Mouse (Mus musculus): ENCODE data around the gene Acot1. TPM values are rescaled to one million over a fixed set of nuclear protein-coding genes. Genes with fewer than 3 reads are reported as not detected.
"Not testable (repeated sequence)": the region's sequence is repeated elsewhere in the genome, so short reads cannot be mapped to it uniquely, and the experiment has no call there.

Acot1 gene
- total RNA-seq (2012; rRNA removed) (1.5 and 1.9 TPM in 2 replicates), polyA plus RNA-seq (2012; ENCODE audit: insufficient read depth in 1 of 2, insufficient read length in 2 of 2, low read depth in 1 of 2, low replicate concordance in 2 of 2, missing spikeins in 1 of 2) (10 to 100 TPM in 1 of 2 experiments, not detected in 1; 12.7 TPM)

- H3K4me1 ChIP-seq (ENCODE audit: control insufficient read depth in 1 of 2, insufficient read depth in 2 of 2, low read length in 2 of 2); H3K79me2 ChIP-seq (ENCODE audit: control insufficient read depth, insufficient read depth, low read length, poor library complexity); H3K27ac ChIP-seq (ENCODE audit: control insufficient read depth, low read depth, low read length); H3K9me3 ChIP-seq (replicated peaks; ENCODE audit: insufficient read depth, low read length); H3K27me3 ChIP-seq (ENCODE audit: control insufficient read depth in 1 of 2, insufficient read depth in 2 of 2, low read length in 2 of 2); H3K36me3 ChIP-seq (ENCODE audit: control insufficient read depth in 1 of 2, insufficient read depth in 2 of 2, low read length in 2 of 2): not testable (repeated sequence)
- DNase-seq (ENCODE audit: low read depth, low spot score): peak; percentile 56
- Histone ChIP-seq H3K4me3 (ENCODE audit: control insufficient read depth in 1 of 2, insufficient read depth in 1 of 2, low read depth in 2 of 2, low read length in 2 of 2) (peak within 1 kb of the TSS; percentile 19 to 50; a peak in 3 of 4 replicates), H3K9ac (ENCODE audit: control insufficient read depth, low read depth, low read length, poor library complexity, severe bottlenecking) (peak within 1 kb of the TSS; percentile 29)
Measured at GRCm38 (mm10) chr12:84009171-84009965, at the start of gene Acot1. Acot1 (plus strand) TSS chr12:84009490.

GRCm38 (mm10) chr12:83965235-83965634 lies 44.1 kb upstream of the Acot1 start:
- H3K27me3 ChIP-seq (ENCODE audit: control insufficient read depth in 1 of 2, insufficient read depth in 2 of 2, low read length in 2 of 2): no peaks in the 10 kb centered on the region; a peak in 1 of 4 replicates

GRCm38 (mm10) chr12:83972117-83972516 lies 37.2 kb upstream of the Acot1 start:
- Histone ChIP-seq H3K36me3 (ENCODE audit: control insufficient read depth in 1 of 2, insufficient read depth in 2 of 2, low read length in 2 of 2) (no peaks in the 10 kb centered on the region), H3K27me3 (ENCODE audit: control insufficient read depth in 1 of 2, insufficient read depth in 2 of 2, low read length in 2 of 2) (no peaks in the 10 kb centered on the region), H3K9me3 (replicated peaks; ENCODE audit: insufficient read depth, low read length) (no peaks in the 10 kb centered on the region), H3K4me3 (ENCODE audit: control insufficient read depth in 1 of 2, insufficient read depth in 1 of 2, low read depth in 2 of 2, low read length in 2 of 2) (no peak overlapping the region), H3K79me2 (ENCODE audit: control insufficient read depth, insufficient read depth, low read length, poor library complexity) (no peaks in the 10 kb centered on the region), H3K4me1 (ENCODE audit: control insufficient read depth in 1 of 2, insufficient read depth in 2 of 2, low read length in 2 of 2) (no peaks in the 10 kb centered on the region), H3K27ac (ENCODE audit: control insufficient read depth, low read depth, low read length) (no peak overlapping the region), H3K9ac (ENCODE audit: control insufficient read depth, low read depth, low read length, poor library complexity, severe bottlenecking) (no peak overlapping the region)
- peak; percentile 73 for DNase-seq (ENCODE audit: low read depth, low spot score)
- TF ChIP-seq EP300 (IDR thresholded peaks at IDR 0.05; ENCODE audit: low read depth in 1 of 2, low read length in 2 of 2): no peak
- no peak for TF ChIP-seq GATA1 (IDR thresholded peaks at IDR 0.05; ENCODE audit: low read depth, low read length)
- TF ChIP-seq SMC3 (IDR thresholded peaks at IDR 0.05; ENCODE audit: low read depth, low read length): peak; percentile 93
- TF ChIP-seq ZC3H11A (IDR thresholded peaks at IDR 0.05; ENCODE audit: low read depth, low read length): peak; percentile 96
- no peak for TF ChIP-seq NRF1 (IDR thresholded peaks at IDR 0.05; ENCODE audit: insufficient read depth, low read depth, low read length, poor library complexity, severe bottlenecking)
- no peak for TF ChIP-seq MAZ (IDR thresholded peaks at IDR 0.05; ENCODE audit: low read depth, low read length)
- TF ChIP-seq MEF2A (IDR thresholded peaks at IDR 0.05; ENCODE audit: extremely low read depth, insufficient replicate concordance, low read depth, low read length, poor library complexity, severe bottlenecking): no peak
- TF ChIP-seq RCOR1 (IDR thresholded peaks at IDR 0.05; ENCODE audit: low read depth, low read length): no peak
- no peak for TF ChIP-seq E2F4 (IDR thresholded peaks at IDR 0.05; ENCODE audit: borderline replicate concordance, low read depth, low read length)
- no peak for TF ChIP-seq GABPA (IDR thresholded peaks at IDR 0.05; ENCODE audit: low read depth, low read length)
- peak; percentile 93 for TF ChIP-seq RAD21 (IDR thresholded peaks at IDR 0.05; ENCODE audit: low read depth, low read length)
- no peak for TF ChIP-seq CHD1 (IDR thresholded peaks at IDR 0.05; ENCODE audit: low read depth, low read length)
- no peak for TF ChIP-seq POLR2A (IDR thresholded peaks at IDR 0.05; ENCODE audit: control insufficient read depth in 1 of 2, insufficient read depth in 1 of 2, low read depth in 1 of 2, low read length in 2 of 2, poor library complexity in 1 of 2)
- TF ChIP-seq MYB (IDR thresholded peaks at IDR 0.05; ENCODE audit: low read depth, low read length): no peak
- TF ChIP-seq ZMIZ1 (IDR thresholded peaks at IDR 0.05; ENCODE audit: low read depth, low read length): no peak
- TF ChIP-seq MAX (IDR thresholded peaks at IDR 0.05; ENCODE audit: low read length): no peak
- TF ChIP-seq POLR2AphosphoS2 (IDR thresholded peaks at IDR 0.05; ENCODE audit: low read length): no peak
- TF ChIP-seq USF1 (IDR thresholded peaks at IDR 0.05; ENCODE audit: low read depth, low read length): no peak

More at GRCm38 (mm10) chr12:83965235-83965634, 44.1 kb upstream of the Acot1 start:
- Histone ChIP-seq H3K9ac (ENCODE audit: control insufficient read depth, low read depth, low read length, poor library complexity, severe bottlenecking) (no peak overlapping the region), H3K9me3 (replicated peaks; ENCODE audit: insufficient read depth, low read length) (no peaks in the 10 kb centered on the region), H3K4me1 (ENCODE audit: control insufficient read depth in 1 of 2, insufficient read depth in 2 of 2, low read length in 2 of 2) (peaks cover 0 to 3% of the 10 kb centered on the region in 2 experiments; a peak in 1 of 4 replicates), H3K27ac (ENCODE audit: control insufficient read depth, low read depth, low read length) (no peak overlapping the region), H3K79me2 (ENCODE audit: control insufficient read depth, insufficient read depth, low read length, poor library complexity) (no peaks in the 10 kb centered on the region), H3K36me3 (ENCODE audit: control insufficient read depth in 1 of 2, insufficient read depth in 2 of 2, low read length in 2 of 2) (no peaks in the 10 kb centered on the region), H3K4me3 (ENCODE audit: control insufficient read depth in 1 of 2, insufficient read depth in 1 of 2, low read depth in 2 of 2, low read length in 2 of 2) (no peak overlapping the region)
- no peak for DNase-seq (ENCODE audit: low read depth, low spot score)
- TF ChIP-seq TAL1 (IDR thresholded peaks at IDR 0.05; ENCODE audit: low read length): no peak
- TF ChIP-seq E2F4 (IDR thresholded peaks at IDR 0.05; ENCODE audit: borderline replicate concordance, low read depth, low read length): no peak
- no peak for TF ChIP-seq MYC (IDR thresholded peaks at IDR 0.05; ENCODE audit: low read depth, low read length)
- no peak for TF ChIP-seq POLR2A (IDR thresholded peaks at IDR 0.05; ENCODE audit: control insufficient read depth in 1 of 2, insufficient read depth in 1 of 2, low read depth in 1 of 2, low read length in 2 of 2, poor library complexity in 1 of 2)
- TF ChIP-seq MYB (IDR thresholded peaks at IDR 0.05; ENCODE audit: low read depth, low read length): no peak
- TF ChIP-seq CTCF (IDR thresholded peaks at IDR 0.05 in 2 of 3, conservative IDR thresholded peaks at IDR 0.05 in 1 of 3; ENCODE audit: control insufficient read depth in 1 of 3, insufficient read depth in 1 of 3, low read depth in 2 of 3, low read length in 3 of 3, poor library complexity in 1 of 3, severe bottlenecking in 1 of 3): no peak
- no peak for TF ChIP-seq KAT2A (conservative IDR thresholded peaks at IDR 0.05; ENCODE audit: low read depth, low read length)
- TF ChIP-seq SIN3A (IDR thresholded peaks at IDR 0.05; ENCODE audit: low read length): no peak
- TF ChIP-seq NELFE (IDR thresholded peaks at IDR 0.05; ENCODE audit: low read depth, low read length): no peak
- TF ChIP-seq RCOR1 (IDR thresholded peaks at IDR 0.05; ENCODE audit: low read depth, low read length): no peak
- no peak for TF ChIP-seq GABPA (IDR thresholded peaks at IDR 0.05; ENCODE audit: low read depth, low read length)
- TF ChIP-seq MAX (IDR thresholded peaks at IDR 0.05; ENCODE audit: low read length): no peak
- no peak for TF ChIP-seq POLR2AphosphoS2 (IDR thresholded peaks at IDR 0.05; ENCODE audit: low read length)
- TF ChIP-seq UBTF (IDR thresholded peaks at IDR 0.05; ENCODE audit: borderline replicate concordance, insufficient read depth, low read depth, low read length): no peak
- TF ChIP-seq HCFC1 (IDR thresholded peaks at IDR 0.05; ENCODE audit: low read depth, low read length): no peak
- TF ChIP-seq ZKSCAN1 (IDR thresholded peaks at IDR 0.05; ENCODE audit: low read depth, low read length): no peak
- no peak for TF ChIP-seq POLR2AphosphoS5 (IDR thresholded peaks at IDR 0.05; ENCODE audit: borderline replicate concordance, low read depth, low read length)

Data from MEL (cell line).